Mouse (Mus musculus): ENCODE measurements around the gene Gm10309.

DNA sequence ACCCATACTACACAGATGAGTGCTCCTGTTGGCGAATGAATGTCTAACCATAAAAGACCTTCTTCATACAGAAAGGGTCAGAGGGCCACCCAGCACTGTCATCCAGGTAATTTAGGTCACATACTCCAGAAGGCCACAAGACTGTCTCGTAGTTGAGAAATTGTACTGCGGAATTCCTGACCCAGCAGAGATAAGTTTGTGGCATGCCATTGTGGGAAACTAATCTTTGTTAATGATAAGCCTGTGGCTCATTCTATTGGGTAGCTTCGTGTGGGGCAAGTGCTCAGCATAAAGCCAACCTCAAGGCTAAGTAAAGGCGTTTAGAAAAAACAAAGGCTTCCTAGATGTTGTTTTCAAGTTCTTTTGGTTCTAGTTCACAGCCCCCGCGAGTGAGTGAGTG is 12.7 kb downstream of the Gm10309 start:
- TF ChIP-seq ZKSCAN1 (IDR thresholded peaks at IDR 0.05; ENCODE audit: borderline replicate concordance, low read depth, low read length) (no peak), CTCF (conservative IDR thresholded peaks at IDR 0.05 in 1 of 2, IDR thresholded peaks at IDR 0.05 in 1 of 2; ENCODE audit: low read depth in 2 of 2, low read length in 2 of 2) (no peak), POLR2A (IDR thresholded peaks at IDR 0.05; ENCODE audit: low read depth, low read length) (no peak), UBTF (IDR thresholded peaks at IDR 0.05; ENCODE audit: low read depth, low read length) (no peak), USF1 (IDR thresholded peaks at IDR 0.05; ENCODE audit: low read depth, low read length) (no peak), ZC3H11A (IDR thresholded peaks at IDR 0.05; ENCODE audit: low read depth, low read length) (no peak), SMC3 (IDR thresholded peaks at IDR 0.05; ENCODE audit: low read depth, low read length) (no peak), GABPA (IDR thresholded peaks at IDR 0.05; ENCODE audit: insufficient replicate concordance, low read depth, low read length) (no peak), ETS1 (conservative IDR thresholded peaks at IDR 0.05; ENCODE audit: low read depth, low read length) (no peak), KAT2A (IDR thresholded peaks at IDR 0.05; ENCODE audit: insufficient replicate concordance, low read length) (no peak), E2F4 (IDR thresholded peaks at IDR 0.05; ENCODE audit: insufficient replicate concordance, low read depth, low read length) (no peak)
